Mouse (Mus musculus) liver, postnatal 0 days (tissue): ENCODE measurements at regions not wholly inside any gene's neighbourhood (a gene's known extent, or its start where the extent isn't known, plus 50 kb on each side); places are given as distances from the start of the nearest gene placed in this dataset.

Experiments
- ATAC-seq: fragments of 200-750 bp; cut with Nextera tagmentation; 2 replicates; pipeline ENCODE4 v1.8.0; 2017; ENCODE audit warnings: mild to moderate bottlenecking, moderate library complexity
- DNase-seq: peaks from one replicate; pipeline ENCODE4 v3.0.0-alpha.2; 2016
- H3K27ac ChIP-seq: fragments of 300-500 bp; sonication (generic); 2 replicates; pipeline ENCODE4 v1.5.1; 2014; ENCODE audit warnings: antibody characterized with exemption, moderate library complexity, mild to moderate bottlenecking, low read depth
- H3K27me3 ChIP-seq: fragments of 300-500 bp; sonication (generic); 2 replicates; pipeline ENCODE4 v1.6.1; 2014; ENCODE audit warnings: low read length, control low read depth, mixed read lengths; ENCODE audit not compliant: insufficient read depth
- H3K36me3 ChIP-seq: fragments of 300-500 bp; sonication (generic); replicated peaks from 2 replicates; pipeline ENCODE4 v1.6.1; 2014; ENCODE audit warnings: mild to moderate bottlenecking, control low read depth, low read length, moderate library complexity, mixed read lengths; ENCODE audit not compliant: insufficient read depth
- H3K4me1 ChIP-seq: fragments of 300-500 bp; sonication (generic); 2 replicates; pipeline ENCODE4 v1.6.1; 2014; ENCODE audit warnings: antibody characterized with exemption, mild to moderate bottlenecking, control low read depth; ENCODE audit not compliant: insufficient read depth
- H3K4me2 ChIP-seq: fragments of 300-500 bp; sonication (generic); 2 replicates; pipeline ENCODE4 v1.6.1; 2014; ENCODE audit warnings: low read depth, mild to moderate bottlenecking, low read length, moderate library complexity, mixed read lengths
- H3K4me3 ChIP-seq: fragments of 300-500 bp; sonication (generic); 2 replicates; pipeline ENCODE4 v1.5.1; 2014; ENCODE audit warnings: low read depth, low read length
- H3K9ac ChIP-seq: fragments of 300-500 bp; sonication (generic); replicated peaks from 2 replicates; pipeline ENCODE4 v1.6.1; 2014; ENCODE audit warnings: mild to moderate bottlenecking, moderate library complexity
- H3K9me3 ChIP-seq: fragments of 300-500 bp; sonication (generic); 2 replicates; pipeline ENCODE4 v1.6.1; 2016; ENCODE audit warnings: mild to moderate bottlenecking, control low read depth, low read length, mixed read lengths
- CTCF ChIP-seq: sonication (generic); IDR thresholded peaks from 2 replicates; pipeline ENCODE4 v1.5.1; 2016; ENCODE audit warnings: antibody characterized with exemption, low read depth
- EP300 ChIP-seq: IDR thresholded peaks from 2 replicates; pipeline ENCODE4 v1.6.1; 2016; ENCODE audit warnings: antibody characterized with exemption, low read depth, mild to moderate bottlenecking
- WGBS: fragments of 180-500 bp; shearing (Covaris S2); extraction: QIAGEN DNeasy Blood & Tissue Kit; methylation state at CpG from one replicate; pipeline ENCODE4 v1.1.7; 2014; ENCODE audit not compliant: insufficient replicate concordance; 5-methylcytosine and 5-hydroxymethylcytosine counted together

GRCm38 (mm10) chr4:140405427-140405826 lies 158.8 kb upstream of the Igsf21 start:
- no peak overlapping the region for H3K4me2 ChIP-seq
- no peaks in the 10 kb centered on the region for H3K9me3 ChIP-seq
- ATAC-seq (no peak), DNase-seq (no peak)
- no peak overlapping the region for H3K27ac ChIP-seq
- TF ChIP-seq CTCF (no peak), EP300 (no peak)
- no peaks in the 10 kb centered on the region for H3K4me1 ChIP-seq
- no peak overlapping the region for H3K9ac ChIP-seq
- H3K36me3 ChIP-seq = no peaks in the 10 kb centered on the region
- 56% methylated on average over 9 of the region's 9 CpGs for WGBS
- H3K4me3 ChIP-seq = no peak overlapping the region
- H3K27me3 ChIP-seq = no peaks in the 10 kb centered on the region

- DNase-seq (no peak), ATAC-seq (no peak)
- H3K4me2 ChIP-seq = no peak overlapping the region
- no peaks in the 10 kb centered on the region for H3K9me3 ChIP-seq
- H3K4me3 ChIP-seq = no peak overlapping the region
- H3K36me3 ChIP-seq = no peaks in the 10 kb centered on the region
- H3K27ac ChIP-seq = no peak overlapping the region
- no peaks in the 10 kb centered on the region for H3K27me3 ChIP-seq
- no peaks in the 10 kb centered on the region for H3K4me1 ChIP-seq
- no peak for TF ChIP-seq CTCF
- TF ChIP-seq EP300 = no peak
- WGBS = 43% methylated on average over 8 of the region's 8 CpGs
- H3K9ac ChIP-seq = no peak overlapping the region
Observed at GRCm38 (mm10) chr4:140403128-140403527, 156.5 kb upstream of the Igsf21 start.

- Histone ChIP-seq H3K4me3 (no peak overlapping the region), H3K9me3 (no peaks in the 10 kb centered on the region), H3K9ac (no peak overlapping the region), H3K36me3 (no peaks in the 10 kb centered on the region), H3K4me2 (no peak overlapping the region), H3K27ac (no peak overlapping the region), H3K27me3 (no peaks in the 10 kb centered on the region), H3K4me1 (no peaks in the 10 kb centered on the region)
- no peak for TF ChIP-seq EP300
- 66% methylated on average over 7 of the region's 7 CpGs for WGBS
- ATAC-seq (no peak), DNase-seq (no peak)
Observed at GRCm38 (mm10) chr4:140402319-140402718, 155.7 kb upstream of the Igsf21 start.

GRCm38 (mm10) chr4:140401632-140402031 lies 155.0 kb upstream of the Igsf21 start:
- no peak for ATAC-seq
- no peak overlapping the region for H3K4me3 ChIP-seq
- H3K27me3 ChIP-seq = no peaks in the 10 kb centered on the region
- 76% methylated on average over 10 of the region's 10 CpGs for WGBS
- no peak overlapping the region for H3K9ac ChIP-seq
- H3K4me1 ChIP-seq = no peaks in the 10 kb centered on the region
- no peak for TF ChIP-seq CTCF
- TF ChIP-seq EP300 = no peak
- H3K27ac ChIP-seq = no peak overlapping the region
- no peak overlapping the region for H3K4me2 ChIP-seq
- H3K9me3 ChIP-seq = no peaks in the 10 kb centered on the region
- no peaks in the 10 kb centered on the region for H3K36me3 ChIP-seq
- DNase-seq = no peak

GRCm38 (mm10) chr4:140396548-140396947 lies 150.0 kb upstream of the Igsf21 start:
- H3K9ac ChIP-seq = no peak overlapping the region
- H3K9me3 ChIP-seq = no peaks in the 10 kb centered on the region
- no peak for TF ChIP-seq EP300
- TF ChIP-seq CTCF = no peak
- whole genome bisulfite sequencing = 69% methylated on average over 8 of the region's 8 CpGs
- no peaks in the 10 kb centered on the region for H3K36me3 ChIP-seq
- no peaks in the 10 kb centered on the region for H3K27me3 ChIP-seq
- DNase-seq (peak; percentile 29), ATAC-seq (no peak)
- no peak overlapping the region for H3K27ac ChIP-seq
- H3K4me1 ChIP-seq = no peaks in the 10 kb centered on the region
- H3K4me2 ChIP-seq = no peak overlapping the region
- no peak overlapping the region for H3K4me3 ChIP-seq

- Histone ChIP-seq H3K4me2 (no peak overlapping the region), H3K27ac (no peak overlapping the region), H3K4me3 (no peak overlapping the region), H3K4me1 (0 out of 2 replicates have a peak, but pooled peaks cover 3% of the 10 kb centered on the region), H3K27me3 (no peaks in the 10 kb centered on the region), H3K9ac (no peak overlapping the region), H3K36me3 (no peaks in the 10 kb centered on the region), H3K9me3 (no peaks in the 10 kb centered on the region)
- WGBS = 68% methylated on average over 7 of the region's 7 CpGs
- ATAC-seq (no peak), DNase-seq (no peak)
- TF ChIP-seq EP300 (no peak), CTCF (no peak)
Observed at GRCm38 (mm10) chr4:140392290-140392689, 145.7 kb upstream of the Igsf21 start.

- Histone ChIP-seq H3K4me3 (no peak overlapping the region), H3K9me3 (no peaks in the 10 kb centered on the region), H3K9ac (no peak overlapping the region), H3K4me1 (0 out of 2 replicates have a peak, but pooled peaks cover 3% of the 10 kb centered on the region), H3K4me2 (no peak overlapping the region), H3K27ac (no peak overlapping the region), H3K36me3 (no peaks in the 10 kb centered on the region), H3K27me3 (no peaks in the 10 kb centered on the region)
- 26% methylated on average over 12 of the region's 12 CpGs for WGBS
- TF ChIP-seq EP300 = no peak
- no peak for TF ChIP-seq CTCF
- ATAC-seq (no peak; the same call in 1 of the 2 replicates), DNase-seq (peak; percentile 22)
Observed at GRCm38 (mm10) chr4:140390684-140391234, 144.2 kb upstream of the Igsf21 start.
